Mouse (Mus musculus) kidney, embryonic 15.5 days (tissue): ENCODE data around the gene Icam4. TPM values are rescaled to one million over a fixed set of nuclear protein-coding genes. Genes with fewer than 3 reads are reported as not detected.

Experiments
- ATAC-seq: fragments of 200-750 bp; cut with Nextera tagmentation; replicated peaks from 2 replicates; pipeline ENCODE4 v1.8.0; 2017; ENCODE audit warnings: moderate TSS enrichment; ENCODE audit not compliant: low FRiP score
- H3K27ac ChIP-seq: fragments of 300-500 bp; sonication (generic); 2 replicates; pipeline ENCODE4 v1.5.1; 2015; ENCODE audit warnings: mild to moderate bottlenecking, inconsistent platforms
- H3K27me3 ChIP-seq: fragments of 300-500 bp; sonication (generic); 2 replicates; pipeline ENCODE4 v1.6.1; 2015; ENCODE audit warnings: inconsistent platforms
- H3K36me3 ChIP-seq: fragments of 300-500 bp; sonication (generic); 2 replicates; pipeline ENCODE4 v1.6.1; 2015; ENCODE audit warnings: inconsistent platforms
- H3K4me1 ChIP-seq: fragments of 300-500 bp; sonication (generic); 2 replicates; pipeline ENCODE4 v1.6.1; 2015; ENCODE audit warnings: inconsistent platforms
- H3K4me2 ChIP-seq: fragments of 300-500 bp; sonication (generic); 2 replicates; pipeline ENCODE4 v1.6.1; 2015; ENCODE audit warnings: moderate library complexity, mild to moderate bottlenecking, inconsistent platforms
- H3K4me3 ChIP-seq: fragments of 300-500 bp; sonication (generic); replicated peaks from 2 replicates; pipeline ENCODE4 v1.5.1; 2015; ENCODE audit warnings: mild to moderate bottlenecking, inconsistent platforms
- H3K9ac ChIP-seq: fragments of 300-500 bp; sonication (generic); 2 replicates; pipeline ENCODE4 v1.6.1; 2015; ENCODE audit warnings: mild to moderate bottlenecking, inconsistent platforms
- H3K9me3 ChIP-seq: fragments of 300-500 bp; sonication (generic); replicated peaks from 2 replicates; pipeline ENCODE4 v1.6.1; 2016; ENCODE audit warnings: inconsistent platforms
- WGBS: fragments of 180-500 bp; shearing (Covaris S2); methylation state at CpG from one replicate; pipeline ENCODE4 v1.1.7; 2015; ENCODE audit warnings: mixed read lengths; 5-methylcytosine and 5-hydroxymethylcytosine counted together
- polyA plus RNA-seq: library from polyadenylated mRNA; unstranded; fragments of >200 nt; fragmentation: Nextera tagmentation; extraction: Ambion mirVana; gene quantifications from 2 replicates; pipeline ENCODE4 v1.2.1, GENCODE M21; 2015

The Icam4 gene
- polyA plus RNA-seq, 1 experiment from 2014 or later: 2.7 TPM

- peaks cover 73% of the 10 kb centered on the region for H3K27me3 ChIP-seq
These were observed 1.6 kb downstream of the Icam4 start for GRCm38 (mm10) chr9:21030781-21031250.

GRCm38 (mm10) chr9:21031251-21031895 is 2.2 kb downstream of the Icam4 start:
- peak; percentile 34 for ATAC-seq
- under 1% methylated on average over 36 of the region's 36 CpGs for WGBS
- peaks cover 78% of the 10 kb centered on the region for H3K27me3 ChIP-seq

More at GRCm38 (mm10) chr9:21030781-21031250, 1.6 kb downstream of the Icam4 start:
- Histone ChIP-seq H3K4me3 (peak overlapping the region; percentile 58), H3K9me3 (no peaks in the 10 kb centered on the region), H3K4me2 (peak overlapping the region; percentile 98), H3K36me3 (no peaks in the 10 kb centered on the region), H3K9ac (no peak overlapping the region; the same call in 1 of the 2 replicates), H3K4me1 (peaks cover 62% of the 10 kb centered on the region), H3K27ac (peak overlapping the region; percentile 41; the same call in 1 of the 2 replicates)
- peak; percentile 61 for ATAC-seq
- WGBS: 0% methylated on average over 13 of the region's 13 CpGs

GRCm38 (mm10) chr9:21031896-21032351 is 2.8 kb downstream of the Icam4 start, which contains the start of gene Icam5:
TSS of gene Icam5 (plus strand) at chr9:21032073.
- peaks cover 73% of the 10 kb centered on the region for H3K4me1 ChIP-seq
- H3K9me3 ChIP-seq: no peaks in the 10 kb centered on the region
- 0 out of 2 replicates have a peak, but pooled peaks have one; percentile 0 for ATAC-seq
- under 1% methylated on average over 35 of the region's 35 CpGs for WGBS
- H3K36me3 ChIP-seq: no peaks in the 10 kb centered on the region
- H3K9ac ChIP-seq: peak within 1 kb of the TSS; percentile 25
- H3K4me2 ChIP-seq: peak within 1 kb of the TSS; percentile 98
- H3K4me3 ChIP-seq: peak within 1 kb of the TSS; percentile 58
- H3K27me3 ChIP-seq: peaks cover 81% of the 10 kb centered on the region
- peak within 1 kb of the TSS; percentile 41; the same call in 1 of the 2 replicates for H3K27ac ChIP-seq

More at GRCm38 (mm10) chr9:21031251-21031895, 2.2 kb downstream of the Icam4 start:
- Histone ChIP-seq H3K27ac (peak overlapping the region; percentile 41; the same call in 1 of the 2 replicates), H3K9me3 (no peaks in the 10 kb centered on the region), H3K4me3 (peak overlapping the region; percentile 58), H3K4me1 (peaks cover 68% of the 10 kb centered on the region), H3K4me2 (peak overlapping the region; percentile 98), H3K9ac (no peak overlapping the region; the same call in 1 of the 2 replicates), H3K36me3 (no peaks in the 10 kb centered on the region)

GRCm38 (mm10) chr9:21032491-21032890 is 3.3 kb downstream of the Icam4 start:
- Histone ChIP-seq H3K27me3 (peaks cover 81% of the 10 kb centered on the region), H3K4me1 (peaks cover 79% of the 10 kb centered on the region), H3K36me3 (no peaks in the 10 kb centered on the region), H3K27ac (no peak overlapping the region), H3K4me3 (peak overlapping the region; percentile 58), H3K4me2 (peak overlapping the region; percentile 98), H3K9ac (0 out of 2 replicates have a peak overlapping the region, but pooled peaks have one; percentile 2), H3K9me3 (no peaks in the 10 kb centered on the region)
- ATAC-seq: no peak
- whole genome bisulfite sequencing: 2% methylated on average over 7 of the region's 7 CpGs

- Histone ChIP-seq H3K4me3 (peak overlapping the region; percentile 58), H3K27me3 (peaks cover 84% of the 10 kb centered on the region), H3K9ac (peak overlapping the region; percentile 25), H3K9me3 (no peaks in the 10 kb centered on the region), H3K27ac (no peak overlapping the region), H3K4me2 (peak overlapping the region; percentile 98), H3K4me1 (peaks cover 85% of the 10 kb centered on the region), H3K36me3 (no peaks in the 10 kb centered on the region)
- WGBS: under 1% methylated on average over 34 of the region's 34 CpGs
- ATAC-seq: peak; percentile 74
These were observed 4.0 kb downstream of the Icam4 start for GRCm38 (mm10) chr9:21033136-21033535.

- no peak for ATAC-seq
- H3K4me1 ChIP-seq: peaks cover 84% of the 10 kb centered on the region
- no peaks in the 10 kb centered on the region for H3K9me3 ChIP-seq
- no peaks in the 10 kb centered on the region for H3K36me3 ChIP-seq
- 5% methylated on average over 17 of the region's 17 CpGs for WGBS
- H3K4me2 ChIP-seq: peak overlapping the region; percentile 24; the same call in 1 of the 2 replicates
- H3K9ac ChIP-seq: no peak overlapping the region
- no peak overlapping the region for H3K27ac ChIP-seq
- H3K27me3 ChIP-seq: peaks cover 86% of the 10 kb centered on the region
- H3K4me3 ChIP-seq: peak overlapping the region; percentile 12
These were observed 5.4 kb downstream of the Icam4 start for GRCm38 (mm10) chr9:21034481-21035085.

GRCm38 (mm10) chr9:21035586-21035985 is 6.4 kb downstream of the Icam4 start:
- Histone ChIP-seq H3K4me1 (peaks cover 78% of the 10 kb centered on the region), H3K4me3 (no peak overlapping the region), H3K27me3 (peaks cover 89% of the 10 kb centered on the region), H3K4me2 (no peak overlapping the region), H3K36me3 (no peaks in the 10 kb centered on the region), H3K9me3 (no peaks in the 10 kb centered on the region), H3K9ac (no peak overlapping the region), H3K27ac (no peak overlapping the region)
- no peak for ATAC-seq
- WGBS: 23% methylated on average over 9 of the region's 9 CpGs

GRCm38 (mm10) chr9:21036161-21036560 is 7.0 kb downstream of the Icam4 start:
- Histone ChIP-seq H3K4me2 (peak overlapping the region; percentile 72; the same call in 1 of the 2 replicates), H3K4me1 (peaks cover 77% of the 10 kb centered on the region), H3K27ac (no peak overlapping the region), H3K9ac (no peak overlapping the region), H3K4me3 (peak overlapping the region; percentile 44; the same call in 1 of the 2 replicates), H3K9me3 (no peaks in the 10 kb centered on the region), H3K36me3 (no peaks in the 10 kb centered on the region), H3K27me3 (peaks cover 89% of the 10 kb centered on the region)
- 6% methylated on average over 20 of the region's 20 CpGs for WGBS
- no peak for ATAC-seq

- Histone ChIP-seq H3K4me2 (peak overlapping the region; percentile 72), H3K4me3 (peak overlapping the region; percentile 44)
These were observed 7.5 kb downstream of the Icam4 start for GRCm38 (mm10) chr9:21036666-21037065.

GRCm38 (mm10) chr9:21037481-21037891 is 8.3 kb downstream of the Icam4 start:
- Histone ChIP-seq H3K4me1 (peaks cover 66% of the 10 kb centered on the region), H3K4me2 (peak overlapping the region; percentile 72), H3K27ac (no peak overlapping the region), H3K36me3 (no peaks in the 10 kb centered on the region), H3K27me3 (peaks cover 79% of the 10 kb centered on the region), H3K9ac (0 out of 2 replicates have a peak overlapping the region, but pooled peaks have one; percentile 21), H3K9me3 (no peaks in the 10 kb centered on the region), H3K4me3 (peak overlapping the region; percentile 44)
- WGBS: 1% methylated on average over 31 of the region's 31 CpGs
- ATAC-seq: no peak; the same call in 1 of the 2 replicates

More at GRCm38 (mm10) chr9:21036666-21037065, 7.5 kb downstream of the Icam4 start:
- Histone ChIP-seq H3K27ac (no peak overlapping the region), H3K4me1 (peaks cover 74% of the 10 kb centered on the region), H3K27me3 (peaks cover 87% of the 10 kb centered on the region), H3K9me3 (no peaks in the 10 kb centered on the region), H3K9ac (no peak overlapping the region), H3K36me3 (no peaks in the 10 kb centered on the region)
- WGBS: 2% methylated on average over 22 of the region's 22 CpGs
- no peak for ATAC-seq

GRCm38 (mm10) chr9:21039779-21040178 is 10.6 kb downstream of the Icam4 start:
- 75% methylated on average over 3 of the region's 3 CpGs for WGBS
- Histone ChIP-seq H3K36me3 (no peaks in the 10 kb centered on the region), H3K27me3 (peaks cover 57% of the 10 kb centered on the region), H3K27ac (no peak overlapping the region), H3K4me3 (no peak overlapping the region), H3K9me3 (no peaks in the 10 kb centered on the region), H3K4me1 (peaks cover 49% of the 10 kb centered on the region), H3K4me2 (no peak overlapping the region), H3K9ac (no peak overlapping the region)
- ATAC-seq: no peak

GRCm38 (mm10) chr9:21041308-21041707 is 12.1 kb downstream of the Icam4 start:
- H3K9me3 ChIP-seq: no peaks in the 10 kb centered on the region
- ATAC-seq: no peak
- no peak overlapping the region for H3K4me3 ChIP-seq
- H3K27me3 ChIP-seq: peaks cover 42% of the 10 kb centered on the region
- WGBS: 41% methylated on average over 4 of the region's 4 CpGs
- no peak overlapping the region for H3K9ac ChIP-seq
- H3K27ac ChIP-seq: no peak overlapping the region
- peaks cover 35% of the 10 kb centered on the region for H3K4me1 ChIP-seq
- no peaks in the 10 kb centered on the region for H3K36me3 ChIP-seq
- H3K4me2 ChIP-seq: no peak overlapping the region
